Mouse (Mus musculus) liver, embryonic 11.5 days (tissue): ENCODE measurements around the gene Pgap3. TPM values are rescaled to one million over a fixed set of nuclear protein-coding genes. Genes with fewer than 3 reads are reported as not detected.

Experiments used
- ATAC-seq: fragments of 200-750 bp; cut with Nextera tagmentation; replicated peaks from 2 replicates; pipeline ENCODE4 v1.8.0; 2017; ENCODE audit warnings: moderate number of reproducible peaks, mild to moderate bottlenecking, moderate TSS enrichment, moderate library complexity; ENCODE audit not compliant: low FRiP score
- DNase-seq: peaks from one replicate; pipeline ENCODE4 v3.0.0-alpha.2; 2017; ENCODE audit warnings: low spot score
- H3K27ac ChIP-seq: fragments of 300-500 bp; sonication (generic); 2 replicates; pipeline ENCODE4 v1.5.1; 2014; ENCODE audit warnings: mild to moderate bottlenecking, low read depth, low read length, control low read depth
- H3K27me3 ChIP-seq: fragments of 300-500 bp; sonication (generic); replicated peaks from 2 replicates; pipeline ENCODE4 v1.6.1; 2014; ENCODE audit warnings: low read length, mixed read lengths; ENCODE audit not compliant: control insufficient read depth, insufficient read depth
- H3K36me3 ChIP-seq: fragments of 300-500 bp; sonication (generic); 2 replicates; pipeline ENCODE4 v1.6.1; 2014; ENCODE audit warnings: mild to moderate bottlenecking, low read length, moderate library complexity, mixed read lengths; ENCODE audit not compliant: control insufficient read depth, insufficient read depth
- H3K4me1 ChIP-seq: fragments of 300-500 bp; sonication (generic); replicated peaks from 2 replicates; pipeline ENCODE4 v1.6.1; 2014; ENCODE audit warnings: low read length, mixed read lengths; ENCODE audit not compliant: control insufficient read depth, insufficient read depth
- H3K4me2 ChIP-seq: fragments of 300-500 bp; sonication (generic); 2 replicates; pipeline ENCODE4 v1.6.1; 2014; ENCODE audit warnings: mild to moderate bottlenecking, control low read depth, moderate library complexity
- H3K4me3 ChIP-seq: fragments of 300-500 bp; sonication (generic); 2 replicates; pipeline ENCODE4 v1.5.1; 2014; ENCODE audit warnings: low read depth, low read length, control low read depth
- H3K9ac ChIP-seq: fragments of 300-500 bp; sonication (generic); 2 replicates; pipeline ENCODE4 v1.6.1; 2014; ENCODE audit warnings: low read depth, low read length, control low read depth
- H3K9me3 ChIP-seq: fragments of 300-500 bp; sonication (generic); 2 replicates; pipeline ENCODE4 v1.6.1; 2016; ENCODE audit warnings: low read length, inconsistent platforms, mixed read lengths; ENCODE audit not compliant: control insufficient read depth
- WGBS: fragments of 180-500 bp; shearing (Covaris S2); extraction: QIAGEN DNeasy Blood & Tissue Kit; methylation state at CpG from one replicate; pipeline ENCODE4 v1.1.7; 2014; 5-methylcytosine and 5-hydroxymethylcytosine counted together
- polyA plus RNA-seq: library from polyadenylated mRNA; unstranded; fragments of >200 nt; fragmentation: Nextera tagmentation; extraction: Ambion mirVana; gene quantifications from 2 replicates; pipeline ENCODE4 v1.2.1, GENCODE M21; 2014

Gene Pgap3
- polyA plus RNA-seq, 1 experiment from 2014 or later = 6.4 TPM

DNA sequence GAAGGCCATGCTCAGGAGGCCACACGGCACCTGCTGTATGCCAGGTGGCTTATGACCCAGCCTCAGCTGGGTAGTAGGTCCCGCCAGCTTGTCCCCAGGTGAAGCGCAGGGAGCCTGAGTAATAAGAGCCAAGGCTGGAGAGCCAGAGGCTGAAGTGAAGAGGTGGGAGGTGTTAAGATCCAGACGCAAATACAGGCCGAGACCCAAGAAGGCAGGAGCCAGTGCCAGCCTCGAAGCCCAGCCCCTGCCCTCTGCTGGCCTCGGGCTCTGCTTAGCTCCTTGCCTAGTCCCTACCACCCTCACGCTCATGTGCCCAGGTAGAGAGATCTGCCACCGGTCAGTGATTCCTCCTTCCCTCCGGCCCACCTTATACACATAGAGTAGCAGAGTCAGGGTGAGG, 12.0 kb downstream of the Pgap3 start:
- peaks cover 69% of the 10 kb centered on the region for H3K27me3 ChIP-seq
- H3K4me2 ChIP-seq = no peak overlapping the region
- 80% methylated on average over 10 of the region's 10 CpGs for WGBS
- H3K27ac ChIP-seq = no peak overlapping the region
- DNase-seq (no peak), ATAC-seq (no peak)
- H3K36me3 ChIP-seq = no peaks in the 10 kb centered on the region
- H3K4me1 ChIP-seq = peaks cover 18% of the 10 kb centered on the region
- H3K4me3 ChIP-seq = no peak overlapping the region
- no peaks in the 10 kb centered on the region for H3K9me3 ChIP-seq
- no peak overlapping the region for H3K9ac ChIP-seq

DNA sequence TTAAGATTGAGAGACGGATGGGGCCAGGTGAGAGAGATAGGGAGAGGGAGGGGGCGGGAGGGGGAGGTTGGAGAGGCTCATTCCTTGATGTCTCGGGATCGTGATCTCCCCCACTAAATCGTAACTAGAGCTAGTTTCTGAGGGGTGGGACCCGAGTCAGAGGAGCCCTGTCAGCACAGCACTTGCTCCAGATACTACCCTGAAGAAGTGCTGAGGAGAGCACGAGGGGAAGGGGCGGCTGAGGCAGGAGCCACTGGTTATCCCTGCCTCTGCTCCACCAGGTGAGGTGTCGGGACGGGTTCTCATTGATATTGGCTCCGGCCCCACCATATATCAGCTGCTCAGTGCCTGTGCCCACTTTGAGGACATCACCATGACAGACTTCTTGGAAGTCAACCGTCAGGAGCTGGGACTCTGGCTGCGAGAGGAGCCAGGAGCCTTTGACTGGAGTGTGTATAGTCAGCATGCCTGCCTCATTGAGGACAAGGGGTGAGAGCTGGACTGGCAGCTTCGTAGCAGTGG, 13.2 kb downstream of the Pgap3 start:
- Histone ChIP-seq H3K4me3 (no peak overlapping the region), H3K4me2 (no peak overlapping the region), H3K27ac (no peak overlapping the region), H3K4me1 (peaks cover 6% of the 10 kb centered on the region; the same call in 1 of the 2 replicates), H3K36me3 (no peaks in the 10 kb centered on the region), H3K27me3 (peaks cover 70% of the 10 kb centered on the region), H3K9ac (no peak overlapping the region), H3K9me3 (no peaks in the 10 kb centered on the region)
- ATAC-seq = no peak
- WGBS = 39% methylated on average over 14 of the region's 14 CpGs
- DNase-seq = no peak

DNA sequence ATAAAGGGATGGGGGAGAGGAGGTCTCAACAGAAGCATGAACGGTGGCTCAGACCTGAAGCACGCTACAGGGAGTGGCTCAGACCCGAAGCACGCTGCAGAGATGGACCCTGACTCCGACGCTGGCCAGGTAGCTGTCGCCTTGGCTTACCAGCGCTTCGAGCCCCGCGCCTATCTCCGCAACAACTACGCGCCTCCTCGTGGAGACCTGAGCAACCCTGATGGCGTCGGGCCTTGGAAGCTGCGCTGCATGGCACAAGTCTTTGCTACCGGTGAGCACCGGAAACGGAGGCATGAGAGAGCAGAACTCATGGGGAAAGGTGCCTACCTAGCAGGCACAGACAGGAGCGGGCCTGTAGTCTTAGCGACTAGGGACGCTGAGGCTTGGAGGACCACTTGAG, 13.7 kb downstream of the Pgap3 start:
- Histone ChIP-seq H3K36me3 (no peaks in the 10 kb centered on the region), H3K9ac (no peak overlapping the region), H3K4me3 (no peak overlapping the region), H3K4me2 (no peak overlapping the region), H3K27ac (no peak overlapping the region), H3K27me3 (peaks cover 67% of the 10 kb centered on the region), H3K9me3 (no peaks in the 10 kb centered on the region), H3K4me1 (peaks cover 2% of the 10 kb centered on the region; the same call in 1 of the 2 replicates)
- ATAC-seq = no peak
- 8% methylated on average over 24 of the region's 24 CpGs for WGBS
- no peak for DNase-seq

DNA sequence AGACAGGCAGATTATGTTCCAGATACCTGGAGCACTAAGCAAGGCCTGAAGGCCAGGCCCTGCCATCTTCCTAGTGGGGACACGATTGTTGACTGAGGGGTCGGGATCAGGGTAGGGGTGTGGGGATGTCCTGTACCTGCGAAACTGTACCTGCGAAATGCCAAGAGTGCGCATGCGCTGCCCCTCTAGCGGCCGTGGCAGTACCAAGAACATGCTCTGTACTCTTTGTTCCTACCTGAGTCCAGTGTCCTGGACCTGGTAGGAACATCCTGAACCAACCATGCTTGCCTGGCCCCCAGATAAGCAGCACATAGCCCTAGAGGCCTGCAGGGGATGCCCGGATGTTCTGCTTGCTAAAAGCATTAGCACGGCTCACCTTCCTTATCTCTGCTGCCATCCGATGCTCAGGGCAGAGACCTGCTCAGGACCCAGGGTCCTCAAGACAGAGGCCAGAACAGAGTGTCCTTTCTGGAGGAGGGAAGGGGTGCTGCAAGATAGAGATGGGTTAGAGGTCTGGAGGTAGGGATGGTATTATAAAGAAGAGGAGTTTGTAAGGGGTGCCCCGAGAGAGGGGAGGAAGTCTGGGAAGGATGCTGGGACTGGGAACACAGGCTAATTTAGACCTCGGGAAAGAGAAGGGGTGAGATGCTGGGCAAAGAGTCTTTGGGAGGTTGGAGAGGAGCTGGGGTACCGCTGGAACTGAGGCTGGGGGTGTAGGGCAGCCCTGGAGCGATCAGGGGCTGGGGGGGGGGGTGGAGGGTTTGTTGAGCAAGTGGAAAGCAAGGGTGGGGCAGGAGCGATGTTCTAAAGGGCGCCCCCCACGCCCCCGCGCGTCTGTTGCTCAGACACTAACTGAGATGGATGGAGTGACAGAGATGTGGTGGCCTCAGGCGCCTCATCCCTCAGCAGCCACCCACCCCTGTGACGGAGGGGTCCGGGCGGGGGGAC, 14.4 kb downstream of the Pgap3 start, which contains the start of gene Pnmt:
Gene Pnmt (plus strand): TSS at position 813 of the 948 bp plus-strand sequence.
- Histone ChIP-seq H3K4me2 (no peak within 1 kb of the TSS), H3K4me1 (peaks cover 2% of the 10 kb centered on the region; the same call in 1 of the 2 replicates), H3K36me3 (no peaks in the 10 kb centered on the region), H3K27me3 (peaks cover 64% of the 10 kb centered on the region), H3K9me3 (no peaks in the 10 kb centered on the region), H3K27ac (no peak within 1 kb of the TSS), H3K4me3 (no peak within 1 kb of the TSS), H3K9ac (no peak within 1 kb of the TSS)
- WGBS = 43% methylated on average over 25 of the region's 25 CpGs
- DNase-seq (no peak), ATAC-seq (no peak)

DNA sequence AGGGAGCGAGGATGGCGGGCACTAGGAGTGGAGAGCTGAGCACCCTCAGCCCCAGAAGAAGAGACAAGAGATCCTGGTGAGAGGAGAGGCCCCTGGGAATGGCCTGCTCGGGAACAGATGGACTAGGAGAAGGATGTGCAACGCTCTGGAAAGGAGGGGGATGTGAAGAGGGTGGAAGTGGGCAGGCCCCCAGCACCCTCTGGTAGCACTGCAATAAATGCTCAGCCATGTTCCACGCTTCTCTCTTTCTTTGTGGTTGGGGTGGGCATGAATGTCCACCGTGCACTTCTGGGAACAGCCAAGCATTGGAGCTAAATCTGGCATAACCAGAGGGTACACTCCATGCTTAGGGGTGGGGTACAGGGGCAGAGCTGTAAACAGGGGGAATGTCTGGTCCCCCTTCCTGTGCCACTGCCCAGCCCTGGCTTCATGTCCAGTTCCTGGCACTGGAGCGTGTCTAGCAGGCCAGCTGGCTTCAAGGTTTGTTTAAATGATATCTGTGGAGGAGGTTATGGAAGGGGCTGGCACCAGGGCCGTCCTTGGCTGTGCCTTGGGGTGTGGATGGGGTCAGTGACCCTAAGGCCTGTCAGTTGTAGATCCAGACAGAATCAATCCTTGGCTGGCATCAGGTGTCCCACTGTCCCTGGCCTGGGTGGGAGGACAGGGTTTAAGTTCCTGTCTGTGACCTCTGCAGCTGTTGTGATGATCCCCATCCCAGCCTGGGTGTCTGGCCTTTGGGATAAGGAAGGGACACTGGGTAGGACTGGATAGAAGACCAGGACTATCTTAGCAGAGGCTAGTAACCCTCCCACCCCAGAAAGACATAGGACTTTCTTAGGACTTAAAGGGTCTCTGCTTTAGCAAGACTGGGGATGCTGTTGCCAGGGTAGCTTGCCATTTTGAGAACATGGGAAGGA, 15.3 kb downstream of the Pgap3 start:
- Histone ChIP-seq H3K27me3 (peaks cover 57% of the 10 kb centered on the region), H3K4me1 (peaks cover 2% of the 10 kb centered on the region; the same call in 1 of the 2 replicates), H3K4me2 (no peak overlapping the region), H3K36me3 (no peaks in the 10 kb centered on the region; the same call in 1 of the 2 replicates), H3K9ac (no peak overlapping the region), H3K4me3 (no peak overlapping the region), H3K27ac (no peak overlapping the region), H3K9me3 (no peaks in the 10 kb centered on the region)
- DNase-seq (no peak), ATAC-seq (no peak)
- WGBS = 59% methylated on average over 8 of the region's 8 CpGs

DNA sequence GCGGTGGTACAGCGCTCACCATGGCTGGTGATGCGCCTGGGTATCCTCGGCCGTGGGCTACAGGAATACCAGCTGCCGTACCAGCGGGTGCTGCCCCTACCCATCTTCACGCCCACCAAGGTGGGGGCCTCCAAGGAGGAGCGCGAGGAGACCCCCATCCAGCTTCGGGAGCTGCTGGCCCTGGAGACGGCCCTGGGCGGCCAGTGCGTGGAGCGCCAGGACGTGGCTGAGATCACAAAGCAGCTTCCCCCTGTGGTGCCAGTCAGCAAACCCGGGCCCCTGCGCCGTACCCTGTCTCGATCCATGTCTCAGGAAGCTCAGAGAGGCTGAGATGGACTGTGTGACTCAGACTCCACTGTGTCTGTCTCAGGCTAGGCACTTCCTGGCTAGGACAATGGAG, 16.1 kb downstream of the Pgap3 start:
- Histone ChIP-seq H3K27me3 (peaks cover 56% of the 10 kb centered on the region), H3K36me3 (peaks cover 2% of the 10 kb centered on the region; the same call in 1 of the 2 replicates), H3K4me2 (no peak overlapping the region), H3K9ac (no peak overlapping the region; the same call in 1 of the 2 replicates), H3K9me3 (no peaks in the 10 kb centered on the region), H3K4me1 (peaks cover 2% of the 10 kb centered on the region; the same call in 1 of the 2 replicates), H3K27ac (no peak overlapping the region), H3K4me3 (no peak overlapping the region)
- ATAC-seq (no peak), DNase-seq (no peak)
- 67% methylated on average over 20 of the region's 20 CpGs for WGBS

DNA sequence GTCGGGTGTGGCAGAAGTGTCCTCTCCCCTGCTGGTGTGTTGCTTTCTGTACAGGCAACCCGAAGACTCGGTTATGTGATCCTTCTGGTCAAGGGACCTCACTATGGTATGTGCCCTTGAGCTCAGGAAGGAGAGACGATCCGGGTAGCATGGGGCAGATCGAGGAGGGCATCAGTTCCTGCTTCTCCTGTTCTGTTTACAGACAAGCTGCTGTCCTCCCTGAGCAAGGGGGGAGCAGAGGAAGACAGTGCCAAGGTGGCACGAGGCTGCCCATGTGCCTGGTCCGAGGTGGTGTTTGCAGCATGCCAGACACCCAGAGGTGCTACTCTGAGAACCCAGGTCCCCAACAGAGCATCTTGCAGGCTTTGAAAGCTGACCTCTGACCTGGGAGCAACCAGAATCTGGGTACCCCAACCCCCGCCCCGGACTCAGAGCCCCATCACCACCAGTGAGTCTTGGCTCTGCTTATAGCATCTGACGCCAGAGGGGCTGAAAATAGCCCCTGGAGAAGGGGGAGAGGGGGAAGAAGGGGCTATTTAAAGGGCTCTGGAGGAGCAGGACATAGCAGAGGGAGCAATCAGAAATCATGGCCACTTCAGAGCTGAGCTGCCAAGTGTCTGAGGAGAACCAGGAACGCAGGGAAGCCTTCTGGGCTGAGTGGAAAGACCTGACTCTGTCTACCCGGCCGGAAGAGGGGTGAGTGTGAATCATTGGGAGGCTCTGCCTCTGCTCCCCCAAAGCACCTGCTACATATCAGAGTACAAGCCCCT, 16.8 kb downstream of the Pgap3 start, which contains the start of gene Tcap:
Gene Tcap (plus strand): TSS at position 551 of the 770 bp plus-strand sequence.
- H3K9ac ChIP-seq = no peak within 1 kb of the TSS; the same call in 1 of the 2 replicates
- peaks cover 3% of the 10 kb centered on the region for H3K36me3 ChIP-seq
- H3K4me1 ChIP-seq = no peaks in the 10 kb centered on the region; the same call in 1 of the 2 replicates
- no peak within 1 kb of the TSS for H3K27ac ChIP-seq
- peaks cover 53% of the 10 kb centered on the region for H3K27me3 ChIP-seq
- H3K4me3 ChIP-seq = no peak within 1 kb of the TSS
- ATAC-seq = no peak
- H3K4me2 ChIP-seq = no peak within 1 kb of the TSS
- H3K9me3 ChIP-seq = no peaks in the 10 kb centered on the region
- WGBS = 57% methylated on average over 14 of the region's 14 CpGs
- no peak for DNase-seq
